Mouse (Mus musculus): Measurements from ENCODE around the gene Osbpl8. TPM values are rescaled to one million over a fixed set of nuclear protein-coding genes. Genes with fewer than 3 reads are reported as not detected.

The Osbpl8 gene
- total RNA-seq, 2 experiments from 2014 or later, result 72.4 to 74.7 TPM

GRCm38 (mm10) chr10:111139881-111140280 lies 24.7 kb upstream of the Osbpl8 start:
- DNase-seq, result no peak
- intact Hi-C loops (cut with DNase I), result loop anchor here (10.0 kb wide), 1 partner anchor 355 kb away; no protein-coding TSS in a partner anchor

- no peak for DNase-seq
- intact Hi-C loops (cut with DNase I), result no loop called here
Measured at GRCm38 (mm10) chr10:111144371-111144959, 20.1 kb upstream of the Osbpl8 start.

DNA sequence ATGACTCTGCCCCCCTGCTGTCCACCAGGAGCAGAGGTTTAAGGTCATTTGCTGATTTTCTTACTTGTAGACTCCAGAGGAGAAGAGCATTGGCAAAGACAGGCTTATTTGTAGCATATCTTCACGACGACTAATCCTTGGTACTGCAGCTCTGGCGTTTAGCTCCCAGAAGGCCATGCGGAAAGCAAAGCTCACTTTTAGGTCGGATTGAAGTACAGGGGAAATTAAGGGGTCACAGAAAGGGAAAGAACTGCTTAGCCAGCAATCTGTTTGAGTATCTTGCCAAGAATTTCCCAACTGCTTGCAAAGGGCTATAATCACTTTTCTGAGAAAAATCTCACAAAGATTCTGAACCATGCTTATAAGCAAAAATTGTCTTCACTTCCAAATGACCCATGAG lies 14.8 kb upstream of the Osbpl8 start:
- DNase-seq, result no peak
- intact Hi-C loops (cut with DNase I), result no loop called here

DNA sequence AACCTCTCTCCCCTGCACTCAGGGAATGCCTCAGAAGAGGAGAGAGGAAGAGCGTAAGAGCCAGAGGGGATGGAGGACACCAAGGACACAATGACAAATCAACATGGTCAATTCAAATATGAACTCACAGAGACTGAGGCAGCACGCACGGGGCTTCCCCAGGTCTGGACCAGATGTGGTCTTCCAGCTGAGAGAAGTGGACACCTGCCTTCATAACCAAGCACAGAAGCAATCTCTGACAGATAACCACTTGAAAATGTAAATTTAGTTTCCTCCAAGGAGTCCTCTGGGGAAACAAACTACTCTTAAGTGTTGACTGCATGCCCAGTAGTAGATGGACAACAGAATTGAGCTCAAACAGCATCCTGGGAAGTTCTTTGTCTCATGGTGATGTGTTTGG lies 9.5 kb upstream of the Osbpl8 start:
- intact Hi-C loops (cut with DNase I), result no loop called here
- no peak for DNase-seq

DNA sequence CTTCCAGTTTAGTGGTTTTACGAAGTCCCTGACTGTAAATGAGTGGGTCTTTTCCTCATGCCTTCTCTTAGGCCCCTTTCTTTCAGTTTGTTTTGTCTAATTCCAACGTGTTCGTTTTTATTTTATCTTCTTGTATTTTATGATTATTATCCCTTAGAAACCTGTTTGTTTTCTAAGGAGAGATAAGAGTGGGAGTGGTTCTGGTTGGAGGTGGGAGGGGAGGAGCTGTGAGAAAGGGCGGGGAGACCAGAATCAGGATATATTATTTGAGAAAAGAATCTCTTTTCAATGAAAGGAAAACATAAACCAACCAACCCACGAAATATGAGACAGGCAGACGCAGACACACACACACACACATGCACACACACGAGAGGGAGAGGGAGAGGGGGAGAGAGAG lies 9.0 kb upstream of the Osbpl8 start:
- no peak for DNase-seq
- intact Hi-C loops (cut with DNase I), result no loop called here

DNA sequence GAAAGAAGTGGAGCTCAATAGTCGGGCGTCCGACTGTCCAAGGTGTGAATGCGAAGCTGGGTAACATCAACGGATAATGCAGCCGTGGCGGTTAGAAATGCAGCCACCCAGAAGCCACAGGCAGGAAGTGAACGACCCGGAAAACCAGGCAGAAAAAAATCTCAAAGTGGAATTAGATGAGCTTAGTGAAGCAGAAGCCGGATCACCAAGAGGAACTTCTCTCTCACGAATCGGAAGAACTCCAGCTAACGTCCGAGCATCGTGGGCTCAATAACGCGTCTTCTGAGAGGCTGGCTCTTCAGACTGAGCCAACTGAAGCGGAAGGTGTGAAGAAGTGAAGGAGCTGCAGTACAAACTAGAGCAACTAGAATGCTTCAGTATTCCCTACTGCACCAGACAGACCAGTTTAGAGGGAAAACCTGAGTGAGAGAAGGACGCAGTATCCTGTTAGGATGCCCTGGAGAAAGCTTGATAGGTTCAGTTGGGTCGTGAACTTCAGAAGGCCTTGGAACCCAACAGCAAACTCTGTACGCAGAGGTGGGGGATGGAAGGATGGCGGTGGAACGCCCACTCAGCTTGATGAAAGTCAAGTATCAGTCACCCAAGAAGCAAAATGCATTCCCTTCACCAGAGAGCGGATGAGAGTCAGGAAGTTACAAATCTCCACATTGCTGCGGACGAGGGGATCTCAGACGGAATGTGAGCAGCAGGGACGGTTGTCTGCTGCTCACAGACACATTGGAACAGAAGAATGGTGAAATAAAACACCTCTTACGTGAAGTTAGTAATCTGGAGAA lies 8.0 kb upstream of the Osbpl8 start:
- DNase-seq, result no peak
- intact Hi-C loops (cut with DNase I), result no loop called here

DNA sequence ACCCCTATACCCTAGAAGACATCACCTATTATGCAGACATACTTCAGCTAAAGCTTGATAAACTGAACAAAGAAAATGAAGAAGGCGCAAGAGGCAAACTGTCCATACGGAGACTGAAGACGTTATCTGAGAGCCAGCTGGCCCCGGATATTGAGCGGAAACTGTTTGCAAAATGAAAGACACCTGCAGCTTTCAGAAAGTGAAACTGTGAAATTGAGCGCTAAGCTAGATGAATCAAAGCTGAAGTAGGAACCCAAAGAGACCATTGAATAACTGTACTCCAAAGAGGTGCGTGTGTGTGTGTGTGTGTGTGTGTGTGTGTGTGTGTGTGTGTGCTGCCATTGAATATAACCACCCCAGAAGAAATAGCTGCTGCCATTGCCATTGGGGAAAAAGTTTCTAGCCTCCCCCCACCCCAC lies 7.3 kb upstream of the Osbpl8 start:
- intact Hi-C loops (cut with DNase I), result no loop called here
- no peak for DNase-seq

- intact Hi-C loops (cut with DNase I), result no loop called here
- DNase-seq, result no peak
Measured at GRCm38 (mm10) chr10:111159789-111160522, 4.6 kb upstream of the Osbpl8 start.

- intact Hi-C loops (cut with DNase I), result no loop called here
- DNase-seq, result no peak
Measured at GRCm38 (mm10) chr10:111160540-111160939, 4.0 kb upstream of the Osbpl8 start.

DNA sequence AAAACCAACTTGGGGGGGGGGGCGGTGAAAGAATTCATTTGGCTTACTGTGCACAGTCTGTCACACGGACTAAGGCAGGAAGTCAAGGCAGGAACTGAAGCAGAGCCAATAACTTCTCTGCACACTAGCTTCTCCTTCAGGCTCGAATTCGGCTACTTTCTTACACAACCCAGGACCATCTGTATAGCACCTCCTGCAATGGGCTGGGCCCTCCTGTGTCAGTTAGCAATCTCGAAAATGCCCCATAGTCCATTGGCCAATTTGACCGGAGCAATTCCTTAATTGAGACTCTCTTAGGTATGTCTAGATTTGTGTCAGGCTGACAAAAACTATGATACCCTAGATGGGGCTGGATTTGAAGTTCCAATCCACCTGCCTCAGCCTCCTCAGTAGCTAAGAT lies 3.2 kb upstream of the Osbpl8 start:
- intact Hi-C loops (cut with DNase I), result no loop called here
- no peak for DNase-seq

GRCm38 (mm10) chr10:111163025-111163424 lies 1.5 kb upstream of the Osbpl8 start:
- intact Hi-C loops (cut with DNase I), result no loop called here
- no peak for DNase-seq

- DNase-seq, result no peak
- intact Hi-C loops (cut with DNase I), result no loop called here
Measured at GRCm38 (mm10) chr10:111163601-111164240, 831 bp upstream of the Osbpl8 start.

GRCm38 (mm10) chr10:111165219-111165981 lies 848 bp downstream of the Osbpl8 start:
- intact Hi-C loops (cut with DNase I), result no loop called here
- DNase-seq, result peak; percentile 52

- intact Hi-C loops (cut with DNase I), result no loop called here
- DNase-seq, result no peak
Measured at GRCm38 (mm10) chr10:111166057-111166841, 1.7 kb downstream of the Osbpl8 start.

- DNase-seq, result no peak
- intact Hi-C loops (cut with DNase I), result no loop called here
Measured at GRCm38 (mm10) chr10:111167444-111167843, 2.9 kb downstream of the Osbpl8 start.

DNA sequence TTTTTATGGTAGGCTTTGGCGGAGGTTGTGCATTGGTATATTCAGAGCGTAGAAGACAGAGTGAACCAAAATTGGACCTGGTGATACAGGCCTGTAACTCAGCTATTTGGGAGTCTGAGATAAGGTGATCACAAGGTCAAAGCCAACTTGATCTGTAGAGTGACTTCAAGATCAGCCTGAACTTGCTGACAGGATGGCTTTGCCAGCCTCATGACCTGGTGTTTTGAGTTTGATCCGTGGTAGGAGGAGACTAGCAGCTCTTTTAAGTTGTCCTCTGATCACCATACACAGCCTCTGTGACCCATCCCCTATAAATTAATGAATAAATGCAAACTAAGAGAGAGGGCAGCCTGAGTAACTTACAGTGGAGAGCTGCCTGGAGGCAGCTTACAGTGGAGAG lies 3.8 kb downstream of the Osbpl8 start:
- no peak for DNase-seq
- intact Hi-C loops (cut with DNase I), result no loop called here

GRCm38 (mm10) chr10:111171246-111171934 lies 6.8 kb downstream of the Osbpl8 start:
- intact Hi-C loops (cut with DNase I), result no loop called here
- DNase-seq, result no peak

GRCm38 (mm10) chr10:111173589-111174247 lies 9.2 kb downstream of the Osbpl8 start:
- intact Hi-C loops (cut with DNase I), result no loop called here
- no peak for DNase-seq

DNA sequence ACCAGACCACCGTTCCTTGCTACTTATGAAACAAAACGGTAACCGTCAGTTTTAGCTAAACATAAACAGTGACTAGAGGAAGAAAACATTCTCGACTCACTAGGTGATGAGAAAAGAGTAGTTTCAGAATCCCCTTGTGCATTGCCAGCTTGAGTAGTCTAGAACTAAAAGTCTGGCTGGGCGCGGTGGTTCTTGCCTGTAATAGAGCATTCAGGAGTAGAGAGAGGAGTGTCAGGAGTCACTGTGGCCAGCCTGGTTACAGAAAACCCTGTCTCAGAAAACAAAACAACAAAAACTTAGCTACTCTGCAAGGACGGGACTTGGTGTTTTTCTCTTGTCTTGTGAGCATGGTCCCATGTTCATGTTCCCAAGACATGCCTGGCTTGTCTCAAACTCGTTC lies 12.8 kb downstream of the Osbpl8 start:
- intact Hi-C loops (cut with DNase I), result no loop called here

More for the DNA sequence above, 12.8 kb downstream of the Osbpl8 start:
- no peak for DNase-seq

All from left cerebral cortex, postnatal 4 days (tissue).